ENCODE assay signal across 29 mouse cellular contexts in the genomic region with DNA sequence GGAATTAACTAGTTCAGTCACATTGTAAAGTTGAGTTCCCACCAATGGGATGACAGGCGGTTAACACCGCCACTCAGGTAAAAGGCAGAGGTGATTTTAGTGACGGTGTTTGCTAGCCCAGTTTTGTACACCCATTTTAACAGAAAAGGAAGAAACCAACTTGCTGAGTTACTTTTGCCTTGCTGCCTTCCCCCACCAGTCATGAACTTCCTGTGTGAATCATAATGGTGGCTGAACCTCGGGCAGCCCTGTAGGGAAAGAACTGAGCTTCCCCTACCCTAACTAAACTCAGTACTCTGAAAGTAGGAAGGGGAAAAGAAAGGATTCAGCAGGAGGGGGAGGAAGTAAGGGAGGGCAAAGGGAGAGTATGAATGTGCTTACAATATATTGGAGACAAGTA. TPM values are rescaled to one million over a fixed set of nuclear protein-coding genes. Genes with fewer than 3 reads are reported as not detected.
A peak's percentile ranks its signal among the peaks of the same experiment; 100 is the strongest.
DNase-seq lines count a peak whose midpoint lies in the region; ATAC-seq and TF ChIP-seq lines count a peak whose summit lies in the region.
"Had no signal": no experiment of that assay in that cellular context is flagged by ENCODE, and none has a peak within 500 bp of the region (broad histone marks: within the 10 kb centered on the region; RNA-seq: fewer than 3 reads in every experiment).

No protein-coding gene starts in this region.

- H3K9me3 ChIP-seq in heart, embryonic 11.5 days (replicated peaks; ENCODE audit: control insufficient read depth, low read length), result no peaks in the 10 kb centered on the region
- no peaks in the 10 kb centered on the region for H3K9me3 ChIP-seq in lung, embryonic 14.5 days (ENCODE audit: low read depth, low read length)
- no peaks in the 10 kb centered on the region for H3K9me3 ChIP-seq in lung, postnatal 0 days (ENCODE audit: low read length)
- no peaks in the 10 kb centered on the region for H3K9me3 ChIP-seq in forebrain, embryonic 15.5 days
- H3K9me3 ChIP-seq: embryonic facial prominence, embryonic 13.5 days; heart, embryonic 12.5 days; hindbrain, embryonic 12.5 days; limb, embryonic 13.5 days; lung, embryonic 15.5 days; midbrain, embryonic 12.5 days; neural tube, embryonic 13.5 days had no signal

- peak overlapping the region; percentile 70 for H3K27ac ChIP-seq in heart, embryonic 11.5 days (ENCODE audit: low read depth, low read length)
- H3K27ac ChIP-seq in heart, adult 2 months, result no peak overlapping the region
- H3K27ac ChIP-seq in lung, embryonic 14.5 days (ENCODE audit: low read depth), result peak overlapping the region; percentile 6; the same call in 1 of the 2 replicates
- H3K27ac ChIP-seq in lung, postnatal 0 days (ENCODE audit: low read length), result no peak overlapping the region
- no peak overlapping the region for H3K27ac ChIP-seq in forebrain, embryonic 15.5 days (replicated peaks)
- H3K27ac ChIP-seq: embryonic facial prominence, embryonic 13.5 days; gastrocnemius, adult 2 months; hindbrain, embryonic 12.5 days; kidney, postnatal 0 days; limb, embryonic 13.5 days; lung, embryonic 15.5 days; midbrain, embryonic 12.5 days; neural tube, embryonic 13.5 days had no signal

- no peaks in the 10 kb centered on the region for H3K27me3 ChIP-seq in heart, embryonic 11.5 days (ENCODE audit: control insufficient read depth, insufficient read depth, low read length)
- H3K27me3 ChIP-seq in heart, adult 2 months (ENCODE audit: control insufficient read depth, insufficient read depth, low read length), result no peaks in the 10 kb centered on the region
- no peaks in the 10 kb centered on the region for H3K27me3 ChIP-seq in lung, embryonic 14.5 days (ENCODE audit: insufficient read depth, low read length)
- H3K27me3 ChIP-seq in lung, postnatal 0 days (replicated peaks; ENCODE audit: insufficient read depth, low read length), result no peaks in the 10 kb centered on the region
- no peaks in the 10 kb centered on the region for H3K27me3 ChIP-seq in forebrain, embryonic 15.5 days
- H3K27me3 ChIP-seq: embryonic facial prominence, embryonic 13.5 days; heart, embryonic 12.5 days; hindbrain, embryonic 12.5 days; limb, embryonic 13.5 days; lung, embryonic 15.5 days; midbrain, embryonic 12.5 days; neural tube, embryonic 13.5 days; Patski had no signal

- no peak for TF ChIP-seq POLR2A in heart, adult 2 months (IDR thresholded peaks at IDR 0.05; ENCODE audit: insufficient read depth, low read depth, low read length)

- H3K4me2 ChIP-seq in heart, embryonic 11.5 days, result no peak overlapping the region
- H3K4me2 ChIP-seq in lung, embryonic 14.5 days, result no peak overlapping the region
- H3K4me2 ChIP-seq in lung, postnatal 0 days (replicated peaks; ENCODE audit: low read depth, low read length), result no peak overlapping the region
- no peak overlapping the region for H3K4me2 ChIP-seq in forebrain, embryonic 15.5 days (replicated peaks)
- H3K4me2 ChIP-seq: embryonic facial prominence, embryonic 13.5 days; hindbrain, embryonic 12.5 days; limb, embryonic 13.5 days; lung, embryonic 15.5 days; midbrain, embryonic 12.5 days; neural tube, embryonic 13.5 days had no signal

- no peak for DNase-seq in heart, adult 2 months
- no peak for DNase-seq in lung, embryonic 14.5 days
- DNase-seq in lung, postnatal 0 days (ENCODE audit: low spot score), result no peak
- no peak for DNase-seq in right cerebral cortex, postnatal 25 days
- DNase-seq in natural killer cell, adult 2 months (ENCODE audit: low spot score in 2 of 2), result no peak
- DNase-seq: adrenal gland, adult 8-10 months; B cell, adult 2 months; cerebellum, adult 11 months; cerebellum, postnatal 14 days; gastrocnemius, adult 2 months; kidney, adult 18-20 months; thymus, postnatal 36 days had no signal

- WGBS in heart, embryonic 11.5 days (ENCODE audit: insufficient replicate concordance), result 76% methylated on average over 4 of the region's 4 CpGs
- WGBS in heart, adult 2 months, result 67% methylated on average over 4 of the region's 4 CpGs
- 83% methylated on average over 4 of the region's 4 CpGs for WGBS in lung, embryonic 14.5 days
- WGBS in lung, postnatal 0 days, result 61% methylated on average over 4 of the region's 4 CpGs
- 88% methylated on average over 4 of the region's 4 CpGs for WGBS in forebrain, embryonic 15.5 days

- H3K9ac ChIP-seq in heart, embryonic 11.5 days (ENCODE audit: low read depth, low read length), result no peak overlapping the region
- H3K9ac ChIP-seq in heart, adult 2 months (ENCODE audit: low read depth, low read length), result no peak overlapping the region
- H3K9ac ChIP-seq in lung, embryonic 14.5 days, result no peak overlapping the region
- H3K9ac ChIP-seq in lung, postnatal 0 days (replicated peaks; ENCODE audit: low read depth), result no peak overlapping the region
- H3K9ac ChIP-seq in forebrain, embryonic 15.5 days (replicated peaks), result no peak overlapping the region
- H3K9ac ChIP-seq: embryonic facial prominence, embryonic 13.5 days; heart, embryonic 12.5 days; hindbrain, embryonic 12.5 days; limb, embryonic 13.5 days; lung, embryonic 15.5 days; midbrain, embryonic 12.5 days; neural tube, embryonic 13.5 days had no signal

- H3K4me1 ChIP-seq in heart, embryonic 11.5 days (ENCODE audit: control insufficient read depth, insufficient read depth, low read length), result peaks cover 6% of the 10 kb centered on the region
- peaks cover 3% of the 10 kb centered on the region; the same call in 1 of the 2 replicates for H3K4me1 ChIP-seq in heart, adult 2 months (ENCODE audit: control insufficient read depth, insufficient read depth, low read length)
- H3K4me1 ChIP-seq in lung, embryonic 14.5 days (ENCODE audit: insufficient read depth), result no peaks in the 10 kb centered on the region
- no peaks in the 10 kb centered on the region for H3K4me1 ChIP-seq in lung, postnatal 0 days (ENCODE audit: insufficient read depth, low read depth, low read length)
- no peaks in the 10 kb centered on the region for H3K4me1 ChIP-seq in forebrain, embryonic 15.5 days
- H3K4me1 ChIP-seq: embryonic facial prominence, embryonic 13.5 days; hindbrain, embryonic 12.5 days; limb, embryonic 13.5 days; lung, embryonic 15.5 days; midbrain, embryonic 12.5 days; neural tube, embryonic 13.5 days had no signal

- intact Hi-C loops in heart, adult 2 months (cut with DNase I), result no loop called here

- H3K36me3 ChIP-seq in heart, embryonic 11.5 days (ENCODE audit: control insufficient read depth, insufficient read depth, low read length), result no peaks in the 10 kb centered on the region
- H3K36me3 ChIP-seq in heart, adult 2 months (ENCODE audit: control insufficient read depth, insufficient read depth, low read length), result peaks cover 2% of the 10 kb centered on the region
- no peaks in the 10 kb centered on the region for H3K36me3 ChIP-seq in lung, embryonic 14.5 days (ENCODE audit: insufficient read depth)
- no peaks in the 10 kb centered on the region for H3K36me3 ChIP-seq in lung, postnatal 0 days (ENCODE audit: insufficient read depth, low read length)
- no peaks in the 10 kb centered on the region for H3K36me3 ChIP-seq in forebrain, embryonic 15.5 days
- H3K36me3 ChIP-seq: embryonic facial prominence, embryonic 13.5 days; hindbrain, embryonic 12.5 days; limb, embryonic 13.5 days; lung, embryonic 15.5 days; midbrain, embryonic 12.5 days; neural tube, embryonic 13.5 days had no signal

- no peak for TF ChIP-seq EP300 in heart, adult 2 months (IDR thresholded peaks at IDR 0.05; ENCODE audit: insufficient read depth, low read depth, low read length)
- TF ChIP-seq EP300 in lung, postnatal 0 days (IDR thresholded peaks at IDR 0.05), result no peak

- no peaks in the 10 kb centered on the region; the same call in 1 of the 2 replicates for H3K79me2 ChIP-seq in heart, adult 2 months (replicated peaks; ENCODE audit: control insufficient read depth, insufficient read depth, low read length)

- TF ChIP-seq CTCF in heart, adult 2 months (IDR thresholded peaks at IDR 0.05), result no peak
- no peak for TF ChIP-seq CTCF in lung, embryonic 14.5 days (IDR thresholded peaks at IDR 0.05; ENCODE audit: low read depth)
- TF ChIP-seq CTCF in lung, postnatal 0 days (IDR thresholded peaks at IDR 0.05), result no peak

- no peak for ATAC-seq in heart, embryonic 11.5 days (replicated peaks; ENCODE audit: insufficient number of reproducible peaks, low FRiP score, low TSS enrichment)
- ATAC-seq in lung, embryonic 14.5 days (ENCODE audit: insufficient read depth), result no peak
- ATAC-seq in lung, postnatal 0 days, result no peak
- 0 out of 2 replicates have a peak, but pooled peaks have one; percentile 30 for ATAC-seq in granulocyte monocyte progenitor cell, adult 5-6 weeks (replicated peaks; ENCODE audit: poor library complexity, severe bottlenecking)
- no peak for ATAC-seq in forebrain, embryonic 15.5 days (replicated peaks)
- ATAC-seq: Patski had no signal

- H3K4me3 ChIP-seq in heart, embryonic 11.5 days (ENCODE audit: low read depth, low read length), result no peak overlapping the region
- H3K4me3 ChIP-seq in heart, adult 2 months, result no peak overlapping the region
- no peak overlapping the region for H3K4me3 ChIP-seq in lung, embryonic 14.5 days (ENCODE audit: low read depth, low read length)
- no peak overlapping the region for H3K4me3 ChIP-seq in lung, postnatal 0 days (ENCODE audit: low read depth, low read length)
- H3K4me3 ChIP-seq in forebrain, embryonic 15.5 days, result no peak overlapping the region
- H3K4me3 ChIP-seq: embryonic facial prominence, embryonic 13.5 days; gastrocnemius, adult 2 months; heart, embryonic 12.5 days; hindbrain, embryonic 12.5 days; limb, embryonic 13.5 days; lung, embryonic 15.5 days; midbrain, embryonic 12.5 days; neural tube, embryonic 13.5 days had no signal

RNA-seq across cellular contexts. Expression of gene A930018P22Rik, which starts 12.5 kb away (rescaled TPM):
- 0.46 and 0.53 TPM in 2 replicates for polyA plus RNA-seq in heart, embryonic 11.5 days (2014; fragmentation: Nextera tagmentation; extraction: Ambion mirVana)
- under 1 TPM; 0.48 to 0.63 TPM for total RNA-seq in heart, adult 2 months (2021)
- polyA plus RNA-seq in heart, adult 2 months (2012; rRNA removed), result not detected in 2 replicates
- polyA plus RNA-seq in lung, embryonic 14.5 days (2014; fragmentation: Nextera tagmentation; extraction: Ambion mirVana), result not detected in 2 replicates
- polyA plus RNA-seq in lung, postnatal 0 days (2015; fragmentation: Nextera tagmentation; extraction: Ambion mirVana), result 0.14 TPM in 1 of 2 replicates, not detected in the other
- not detected in 2 replicates for total RNA-seq in granulocyte monocyte progenitor cell, adult 5-6 weeks (2014; fragmentation: Nextera tagmentation)
- not detected in 2 replicates for total RNA-seq in granulocyte monocyte progenitor cell, adult 5-6 weeks (2017)
- polyA plus RNA-seq in forebrain, embryonic 15.5 days (2015; fragmentation: Nextera tagmentation; extraction: Ambion mirVana), result not detected in 2 replicates
- total RNA-seq: layer of hippocampus, postnatal 14 days; left cerebral cortex, postnatal 10 days had no signal
- polyA plus RNA-seq: brain, embryonic 14.5 days; embryonic facial prominence, embryonic 13.5 days; hindbrain, embryonic 12.5 days; limb, embryonic 13.5 days; lung, embryonic 15.5 days; midbrain, embryonic 12.5 days; Patski; spleen, adult 2 months; stomach, embryonic 14.5 days had no signal

RNA-seq across cellular contexts. Expression of gene Cd59a, which starts 14.4 kb away (rescaled TPM):
- 89.4 and 89.9 TPM in 2 replicates for polyA plus RNA-seq in heart, embryonic 11.5 days (2014; fragmentation: Nextera tagmentation; extraction: Ambion mirVana)
- total RNA-seq in heart, adult 2 months (2021), result 10 to 100 TPM; 48.9 to 53.9 TPM
- 40.1 and 97.1 TPM in 2 replicates for polyA plus RNA-seq in heart, adult 2 months (2012; rRNA removed)
- polyA plus RNA-seq in lung, embryonic 14.5 days (2014; fragmentation: Nextera tagmentation; extraction: Ambion mirVana), result 17.8 and 18.4 TPM in 2 replicates
- polyA plus RNA-seq in lung, postnatal 0 days (2015; fragmentation: Nextera tagmentation; extraction: Ambion mirVana), result 32.4 and 33.2 TPM in 2 replicates
- total RNA-seq in granulocyte monocyte progenitor cell, adult 5-6 weeks (2014; fragmentation: Nextera tagmentation), result 0.26 and 1.1 TPM in 2 replicates
- 0.88 and 1.2 TPM in 2 replicates for total RNA-seq in granulocyte monocyte progenitor cell, adult 5-6 weeks (2017)
- 5.0 and 5.6 TPM in 2 replicates for polyA plus RNA-seq in forebrain, embryonic 15.5 days (2015; fragmentation: Nextera tagmentation; extraction: Ambion mirVana)

RNA-seq across cellular contexts. Expression of gene Cd59b, which starts 40.4 kb away (rescaled TPM):
- 8.7 and 15.7 TPM in 2 replicates for polyA plus RNA-seq in heart, embryonic 11.5 days (2014; fragmentation: Nextera tagmentation; extraction: Ambion mirVana)
- 1 to 10 TPM; 3.1 to 3.3 TPM for total RNA-seq in heart, adult 2 months (2021)
- polyA plus RNA-seq in heart, adult 2 months (2012; rRNA removed), result 6.9 and 19.4 TPM in 2 replicates
- polyA plus RNA-seq in lung, embryonic 14.5 days (2014; fragmentation: Nextera tagmentation; extraction: Ambion mirVana), result 2.8 and 4.5 TPM in 2 replicates
- 3.7 and 4.2 TPM in 2 replicates for polyA plus RNA-seq in lung, postnatal 0 days (2015; fragmentation: Nextera tagmentation; extraction: Ambion mirVana)
- not detected in 2 replicates for total RNA-seq in granulocyte monocyte progenitor cell, adult 5-6 weeks (2014; fragmentation: Nextera tagmentation)
- 3.1 TPM in 1 of 2 replicates, not detected in the other for total RNA-seq in granulocyte monocyte progenitor cell, adult 5-6 weeks (2017)
- 1.2 TPM in 2 replicates for polyA plus RNA-seq in forebrain, embryonic 15.5 days (2015; fragmentation: Nextera tagmentation; extraction: Ambion mirVana)

RNA-seq across cellular contexts. Expression of gene Gm10799, which starts 41.7 kb away (rescaled TPM):
- not detected in 2 replicates for polyA plus RNA-seq in heart, embryonic 11.5 days (2014; fragmentation: Nextera tagmentation; extraction: Ambion mirVana)
- not detected for total RNA-seq in heart, adult 2 months (2021)
- not detected in 2 replicates for polyA plus RNA-seq in heart, adult 2 months (2012; rRNA removed)
- polyA plus RNA-seq in lung, embryonic 14.5 days (2014; fragmentation: Nextera tagmentation; extraction: Ambion mirVana), result not detected in 2 replicates
- not detected in 2 replicates for polyA plus RNA-seq in lung, postnatal 0 days (2015; fragmentation: Nextera tagmentation; extraction: Ambion mirVana)
- total RNA-seq in granulocyte monocyte progenitor cell, adult 5-6 weeks (2014; fragmentation: Nextera tagmentation), result not detected in 2 replicates
- total RNA-seq in granulocyte monocyte progenitor cell, adult 5-6 weeks (2017), result not detected in 2 replicates
- not detected in 2 replicates for polyA plus RNA-seq in forebrain, embryonic 15.5 days (2015; fragmentation: Nextera tagmentation; extraction: Ambion mirVana)
- total RNA-seq: adrenal gland, adult 8-10 months; gastrocnemius, adult 2 months; layer of hippocampus, postnatal 14 days; left cerebral cortex, postnatal 10 days had no signal
- polyA plus RNA-seq: brain, embryonic 14.5 days; embryonic facial prominence, embryonic 13.5 days; heart, embryonic 12.5 days; hindbrain, embryonic 12.5 days; kidney, postnatal 0 days; limb, embryonic 13.5 days; lung, embryonic 15.5 days; midbrain, embryonic 12.5 days; neural tube, embryonic 13.5 days; Patski; spleen, adult 2 months; stomach, embryonic 14.5 days had no signal

RNA-seq across cellular contexts. Expression of gene Gm10912, which starts 44.4 kb away (rescaled TPM):
- not detected in 2 replicates for polyA plus RNA-seq in heart, embryonic 11.5 days (2014; fragmentation: Nextera tagmentation; extraction: Ambion mirVana)
- under 1 TPM; 0.14 to 0.31 TPM for total RNA-seq in heart, adult 2 months (2021)
- 0.15 and 0.20 TPM in 2 replicates for polyA plus RNA-seq in heart, adult 2 months (2012; rRNA removed)
- polyA plus RNA-seq in lung, embryonic 14.5 days (2014; fragmentation: Nextera tagmentation; extraction: Ambion mirVana), result not detected in 2 replicates
- polyA plus RNA-seq in lung, postnatal 0 days (2015; fragmentation: Nextera tagmentation; extraction: Ambion mirVana), result not detected in 2 replicates
- total RNA-seq in granulocyte monocyte progenitor cell, adult 5-6 weeks (2014; fragmentation: Nextera tagmentation), result not detected in 2 replicates
- 0.15 and 1.2 TPM in 2 replicates for total RNA-seq in granulocyte monocyte progenitor cell, adult 5-6 weeks (2017)
- not detected in 2 replicates for polyA plus RNA-seq in forebrain, embryonic 15.5 days (2015; fragmentation: Nextera tagmentation; extraction: Ambion mirVana)
- total RNA-seq: layer of hippocampus, postnatal 14 days had no signal
- polyA plus RNA-seq: heart, embryonic 12.5 days; hindbrain, embryonic 12.5 days; kidney, postnatal 0 days; lung, embryonic 15.5 days; midbrain, embryonic 12.5 days; neural tube, embryonic 13.5 days; Patski; stomach, embryonic 14.5 days had no signal

Comparison
In these comparisons a context has a peak if more than half of its experiments do, and no peak if none do; other contexts are left out.
1. H3K27ac ChIP-seq: peak in heart, embryonic 11.5 days (single experiment) and lung, embryonic 14.5 days (single experiment); none in heart, adult 2 months (single experiment), lung, postnatal 0 days (single experiment) and forebrain, embryonic 15.5 days (single experiment).